Mouse (Mus musculus) neutrophil, adult 83 days (primary cell): Measurements from ENCODE around the gene Aim2. TPM values are rescaled to one million over a fixed set of nuclear protein-coding genes. Genes with fewer than 3 reads are reported as not detected.

Experiments used
- total RNA-seq, 2 experiments: library from RNA; stranded (reverse); gene quantifications; one replicate each; pipeline ENCODE4 v1.2.4; 2023

Gene Aim2
- 10 to 100 TPM; 40.9 to 48.4 TPM for total RNA-seq

GRCm38 (mm10) chr1:173350372-173350957 is at the start of gene Aim2:
Aim2 (plus strand) TSS chr1:173350879.

GRCm38 (mm10) chr1:173333312-173334253 is 17.1 kb upstream of the Aim2 start, which contains the start of gene Ackr1:
Ackr1 (minus strand) TSS chr1:173333750.

GRCm38 (mm10) chr1:173367356-173368046 is 16.8 kb downstream of the Aim2 start, which contains the start of gene Cadm3:
Cadm3 (minus strand) TSS chr1:173367695.

GRCm38 (mm10) chr1:173490812-173491480 is 140.3 kb downstream of the Aim2 start, which contains the start of gene Ifi206:
Ifi206 (minus strand) TSS chr1:173491041.

Other genes starting within 250 kb of the Aim2 start
- not detected for gene Olfr1408, start 213.5 kb upstream of the Aim2 start, total RNA-seq
- gene Olfr1406, start 160.2 kb upstream of the Aim2 start, total RNA-seq, result not detected
- not detected for gene Olfr218, start 153.1 kb upstream of the Aim2 start, total RNA-seq
- gene Olfr1404, start 138.5 kb upstream of the Aim2 start, total RNA-seq, result not detected
- 1 to 10 TPM; 3.4 to 5.2 TPM for gene Fcer1a, start 123.7 kb upstream of the Aim2 start, total RNA-seq
- not detected for gene Olfr418, start 84.9 kb upstream of the Aim2 start, total RNA-seq
- not detected for gene Mptx2, start 73.1 kb upstream of the Aim2 start, total RNA-seq
- gene Ackr1, start 17.1 kb upstream of the Aim2 start, total RNA-seq, result 1 to 10 TPM; 1.8 to 2.6 TPM
- gene Cadm3, start 16.8 kb downstream of the Aim2 start, total RNA-seq, result under 1 TPM; 0.31 to 0.88 TPM
- gene Ifi206, start 140.2 kb downstream of the Aim2 start, total RNA-seq, result 1 to 10 TPM; 1.9 to 3.3 TPM
- under 1 TPM; 0.18 to 0.42 TPM for gene Ifi214, start 185.1 kb downstream of the Aim2 start, total RNA-seq
- 1 to 10 TPM; 4.6 to 7.9 TPM for gene Ifi213, start 248.4 kb downstream of the Aim2 start, total RNA-seq